Mouse (Mus musculus): ENCODE results near the gene Exoc4.

Exoc4 gene

DNA sequence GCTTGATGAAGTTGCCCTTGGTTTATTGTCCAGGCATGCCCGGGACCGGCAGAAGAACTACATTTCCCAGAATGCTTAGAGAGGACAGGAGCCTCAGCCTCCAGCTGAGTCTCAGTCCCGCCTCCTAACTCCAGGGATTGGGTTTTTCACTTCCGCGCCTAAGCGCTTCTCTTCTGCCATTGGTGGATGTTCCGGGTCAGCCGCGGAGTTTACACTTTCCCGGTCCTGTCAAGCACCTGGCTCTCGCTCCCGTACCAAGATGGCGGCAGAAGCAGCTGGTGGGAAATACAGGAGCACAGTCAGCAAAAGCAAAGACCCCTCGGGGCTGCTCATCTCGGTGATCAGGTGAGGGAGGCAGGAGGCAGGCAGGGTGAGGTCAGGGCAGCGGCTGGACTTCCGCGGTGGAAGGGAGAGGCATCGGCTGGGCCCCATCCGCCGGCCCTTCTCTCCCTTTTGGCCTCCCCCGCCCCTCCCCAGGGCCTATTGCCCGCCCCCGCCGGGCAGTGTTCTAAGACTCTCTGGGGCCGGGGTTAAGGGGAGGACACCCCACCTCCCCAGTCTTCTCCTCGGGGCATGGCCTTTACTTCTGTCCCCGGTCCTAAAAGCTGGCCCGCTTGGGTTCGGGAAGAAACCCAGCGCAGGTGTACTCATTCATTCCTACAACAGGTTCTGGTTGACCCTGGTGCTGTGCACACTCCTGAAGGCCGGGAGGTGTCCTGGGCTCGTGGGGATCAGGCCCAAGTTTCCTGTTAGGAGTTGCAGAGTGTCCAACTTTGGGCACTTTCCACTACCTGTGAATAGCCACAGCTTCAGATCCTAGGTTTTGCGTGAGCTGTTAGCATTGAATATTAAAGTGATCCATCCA, at the start of gene Exoc4:
Exoc4 (plus strand) TSS at position 192 of the 865 bp plus-strand sequence.
- DNase-seq (ENCODE audit: low spot score in 2 of 2) = peak; percentile 93 to 98

DNA sequence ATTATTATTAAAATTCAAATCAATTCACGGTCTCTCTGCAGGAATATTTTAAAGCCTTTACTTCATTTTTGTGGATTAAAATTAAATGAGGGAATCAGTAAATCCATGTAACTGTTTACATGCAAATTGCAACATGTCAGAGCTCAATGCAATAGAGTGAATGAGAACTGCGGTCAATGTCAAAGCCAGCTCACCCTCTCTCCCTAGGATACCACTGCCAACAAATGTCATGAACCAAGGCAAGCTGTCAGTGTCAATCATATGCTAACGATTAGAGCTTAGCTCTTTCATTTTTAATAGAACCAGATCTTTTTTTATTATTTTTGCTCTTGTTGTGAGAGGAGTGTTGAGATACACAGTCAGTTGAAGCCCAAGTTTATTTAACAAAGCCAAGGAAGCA, 30.1 kb upstream of the Exoc4 start:
- DNase-seq (ENCODE audit: low spot score in 2 of 2) = no peak

DNA sequence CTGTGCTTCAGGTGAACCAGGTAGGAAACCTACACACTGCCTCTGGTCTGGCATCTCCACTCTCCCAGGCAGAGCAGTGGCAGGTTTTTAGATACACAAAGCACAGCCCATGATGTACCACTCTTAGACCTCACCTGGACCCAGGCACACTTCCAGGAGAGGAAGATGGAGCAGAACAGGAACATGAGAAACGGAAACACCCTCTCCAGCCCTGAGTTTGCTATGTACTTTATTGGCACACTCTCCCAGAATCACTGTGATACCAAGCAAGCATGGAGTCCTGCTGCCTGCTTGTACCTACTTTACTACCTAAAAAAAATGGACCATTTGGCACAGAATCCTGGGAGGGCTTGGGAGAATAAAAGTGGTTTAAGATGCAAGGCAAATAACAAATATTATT, 22.2 kb upstream of the Exoc4 start:
- no peak for DNase-seq (ENCODE audit: low spot score in 2 of 2)

DNA sequence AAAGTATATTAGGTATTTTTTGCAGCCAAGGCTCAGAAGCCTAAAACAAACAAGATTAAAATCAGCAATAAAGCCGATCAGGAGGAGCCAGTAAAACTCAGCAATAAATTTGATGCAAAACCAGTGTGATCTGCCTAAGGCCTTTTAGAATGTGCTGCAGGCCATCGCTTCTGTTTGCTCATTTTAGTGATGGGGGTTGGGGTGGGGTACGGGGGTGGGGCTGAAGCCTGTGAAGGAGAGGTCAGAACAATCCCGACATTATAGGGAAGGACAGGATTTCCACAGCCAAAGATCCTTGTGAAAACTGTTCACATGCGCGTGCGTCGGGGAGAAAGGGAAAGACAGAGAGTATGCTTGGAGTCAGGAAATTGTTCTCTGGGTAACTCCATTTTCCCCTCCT, 21.5 kb upstream of the Exoc4 start:
- no peak for DNase-seq (ENCODE audit: low spot score in 2 of 2)

DNA sequence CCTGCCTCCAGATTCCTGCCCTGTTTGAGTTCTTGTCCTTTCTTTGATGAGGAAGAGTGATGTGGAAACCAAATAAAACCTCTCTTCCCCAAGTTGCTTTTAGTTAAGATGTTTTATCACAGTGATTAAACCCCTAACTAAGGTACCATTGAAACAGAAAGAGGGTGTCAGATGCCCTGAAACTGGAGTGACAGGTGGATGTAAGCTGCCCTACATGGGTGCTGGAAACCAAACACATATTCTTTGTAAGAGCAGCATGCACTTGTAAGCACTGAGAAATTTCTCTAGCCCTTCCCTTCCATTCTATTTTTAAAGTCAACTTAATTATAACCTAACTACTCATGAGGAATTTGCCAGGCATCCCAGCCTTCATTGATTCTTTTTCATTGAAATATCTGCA, 7.6 kb upstream of the Exoc4 start:
- no peak for DNase-seq (ENCODE audit: low spot score in 2 of 2)

DNA sequence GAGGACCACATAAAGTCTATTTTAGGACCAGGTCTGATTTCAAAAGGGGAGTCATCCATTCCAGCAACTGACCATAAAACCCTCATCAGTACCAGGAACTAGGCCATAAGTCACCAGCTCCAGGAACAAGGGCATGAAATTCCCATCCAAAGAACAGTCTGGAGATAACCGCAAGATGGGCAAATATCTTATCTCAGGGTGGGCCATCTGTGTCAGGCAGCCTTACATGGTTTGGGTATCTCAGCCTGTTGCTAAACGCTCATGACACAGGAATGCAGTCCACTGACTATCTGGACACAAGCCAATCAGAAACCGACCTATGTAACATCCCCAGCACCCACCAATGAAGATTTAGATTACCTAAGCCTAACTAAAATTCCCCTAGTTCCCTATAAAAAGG, 4.3 kb upstream of the Exoc4 start:
- DNase-seq (ENCODE audit: low spot score in 2 of 2) = no peak

DNA sequence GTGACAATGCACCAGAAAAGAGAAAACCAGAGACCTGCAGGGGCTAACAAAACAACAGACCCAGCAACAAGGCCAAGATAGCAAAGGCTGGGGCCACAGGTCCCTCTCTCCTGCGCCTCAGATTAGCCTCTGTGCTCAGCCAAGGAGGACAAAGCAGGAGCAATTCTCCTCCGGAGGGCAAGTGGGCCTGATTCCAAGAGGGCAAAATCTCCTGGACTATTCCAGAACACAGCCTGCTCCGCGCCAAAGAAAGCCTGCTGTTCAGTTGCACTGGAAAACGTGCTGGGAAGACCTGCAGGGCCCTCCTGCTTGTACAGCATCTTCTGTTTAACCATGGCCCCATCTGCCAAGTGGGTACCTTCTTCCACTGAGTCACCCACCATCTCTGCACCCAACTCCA, 1.7 kb upstream of the Exoc4 start:
- no peak for DNase-seq (ENCODE audit: low spot score in 2 of 2)

DNA sequence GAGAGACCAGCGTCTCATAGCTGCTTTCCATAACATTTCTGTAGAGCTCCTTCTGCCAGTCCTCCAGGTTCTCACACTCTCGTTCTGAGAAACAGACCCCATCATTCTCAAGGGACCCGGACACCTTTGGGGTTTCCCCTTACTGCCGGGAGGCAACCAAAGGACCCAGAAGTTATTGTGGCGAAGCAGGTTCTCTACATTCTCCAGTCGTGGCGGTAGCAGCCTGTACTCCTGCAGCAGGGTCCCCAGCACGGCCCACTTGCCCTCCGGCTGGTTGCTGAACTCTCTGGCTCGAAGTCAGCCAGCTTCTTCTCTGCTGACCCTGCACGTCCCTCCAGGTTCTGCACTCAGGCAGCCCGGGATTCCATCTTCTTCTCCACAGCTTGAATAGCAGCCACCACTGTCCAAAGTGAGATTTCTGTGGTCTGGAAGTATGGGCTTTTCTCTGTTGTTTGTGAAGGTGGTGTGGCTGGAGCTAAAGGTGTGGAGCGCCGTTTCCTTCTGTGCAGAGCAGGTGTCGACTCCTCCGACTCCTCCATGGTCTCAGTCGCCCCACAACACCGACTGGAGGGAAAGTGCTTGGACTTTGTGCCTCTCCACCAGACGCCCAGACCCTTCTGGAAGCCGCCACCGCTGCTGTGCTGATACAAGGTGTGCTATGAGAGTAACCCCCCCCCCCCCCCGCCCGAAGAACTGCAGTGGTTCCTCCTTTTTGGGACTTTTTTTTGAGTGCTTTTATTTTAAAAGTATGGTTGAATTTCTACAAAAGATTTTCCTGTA, 1.1 kb upstream of the Exoc4 start:
- no peak for DNase-seq (ENCODE audit: low spot score in 2 of 2)

DNA sequence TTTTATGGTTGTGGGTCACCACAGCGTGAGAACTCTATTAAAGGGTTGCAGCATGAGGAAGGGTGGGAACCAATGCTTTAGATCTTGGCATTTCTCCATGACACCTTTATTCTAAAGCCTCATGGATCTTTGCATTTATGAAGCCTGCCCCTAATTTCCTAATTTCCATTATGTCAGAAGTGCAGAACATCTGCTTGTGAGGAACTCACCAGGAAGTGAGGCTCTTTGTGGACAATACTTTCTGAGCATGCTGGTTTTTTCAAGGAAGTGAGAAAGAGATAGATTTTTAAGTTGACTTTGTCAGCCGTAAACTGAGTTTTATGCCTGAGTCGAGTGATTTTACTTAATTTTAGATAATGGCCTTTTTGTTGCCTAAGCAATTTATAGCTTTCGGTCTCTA, 7.8 kb downstream of the Exoc4 start:
- DNase-seq (ENCODE audit: low spot score in 2 of 2) = no peak

DNA sequence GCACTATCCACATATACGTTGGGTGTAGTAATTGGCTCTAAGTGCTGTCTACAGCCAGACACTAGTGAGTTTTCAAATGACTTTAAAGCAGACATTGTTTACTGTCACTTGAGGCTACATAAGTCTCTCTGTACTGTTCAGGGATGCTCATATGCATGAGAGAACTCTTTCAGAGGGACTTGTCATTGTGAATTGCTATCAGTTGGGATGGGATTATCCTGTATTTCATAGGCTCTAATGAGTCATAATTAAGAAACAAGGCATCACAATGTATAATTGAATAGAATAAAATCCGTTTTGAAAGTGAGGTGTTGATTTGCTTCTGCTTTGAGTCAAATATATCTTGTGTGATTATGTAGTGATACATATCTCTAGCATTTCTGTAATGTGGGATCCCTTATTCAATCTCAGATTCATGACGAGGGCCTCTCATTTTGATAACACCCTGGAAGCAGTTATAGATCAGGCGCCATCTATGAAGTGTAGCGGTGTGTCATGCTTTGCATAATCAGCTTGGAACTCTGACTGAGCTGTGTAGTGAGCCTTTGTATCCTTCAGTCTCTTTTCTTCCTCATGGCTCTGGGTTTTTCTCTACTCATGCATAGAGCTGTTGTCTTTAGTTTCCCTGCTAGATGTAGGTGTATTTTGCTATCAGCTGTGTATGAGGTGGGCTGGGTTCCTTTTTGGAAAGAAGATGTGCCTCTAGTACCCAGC, 8.3 kb downstream of the Exoc4 start:
- peak in 1 of 2 experiments; percentile 5 for DNase-seq (ENCODE audit: low spot score in 2 of 2)

DNA sequence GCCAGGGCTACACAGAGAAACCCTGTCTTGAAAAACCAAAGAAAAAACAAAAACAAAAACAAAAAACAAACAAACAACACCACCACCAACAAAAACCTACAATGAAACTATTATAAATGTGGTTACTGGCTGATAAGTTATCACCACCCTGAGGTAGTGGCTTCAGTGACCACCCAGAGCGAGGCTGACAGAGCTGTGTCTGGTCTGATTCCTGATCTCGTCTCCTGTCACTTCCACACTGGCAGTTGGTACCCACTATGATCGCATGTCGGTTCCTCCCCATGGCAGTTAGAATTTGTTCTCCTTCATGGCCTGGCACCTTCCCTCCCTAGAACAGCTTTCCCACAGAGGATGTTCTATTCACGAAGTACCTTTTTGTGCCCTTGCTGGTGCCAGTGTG, 11.0 kb downstream of the Exoc4 start:
- DNase-seq (ENCODE audit: low spot score in 2 of 2) = no peak

DNA sequence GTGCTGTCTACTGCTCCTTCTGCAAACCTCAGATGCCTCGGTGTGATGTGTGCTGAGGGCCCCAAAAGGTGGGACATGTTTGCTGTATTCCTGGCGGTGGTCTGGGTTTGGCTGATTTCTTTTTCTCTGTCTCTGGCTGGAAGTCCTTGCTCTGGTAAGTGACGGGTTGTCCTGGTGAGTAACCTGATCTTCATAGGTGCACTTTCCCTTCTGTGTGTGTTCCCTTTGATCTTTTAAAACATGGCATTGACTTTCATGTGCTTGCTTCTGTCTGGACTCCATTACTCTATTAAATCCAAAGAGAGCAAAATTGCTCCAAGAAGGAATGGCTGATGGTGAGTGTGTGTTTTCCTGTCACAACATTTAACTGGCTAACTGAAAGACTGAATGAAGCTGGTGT, 12.7 kb downstream of the Exoc4 start:
- no peak for DNase-seq (ENCODE audit: low spot score in 2 of 2)

DNA sequence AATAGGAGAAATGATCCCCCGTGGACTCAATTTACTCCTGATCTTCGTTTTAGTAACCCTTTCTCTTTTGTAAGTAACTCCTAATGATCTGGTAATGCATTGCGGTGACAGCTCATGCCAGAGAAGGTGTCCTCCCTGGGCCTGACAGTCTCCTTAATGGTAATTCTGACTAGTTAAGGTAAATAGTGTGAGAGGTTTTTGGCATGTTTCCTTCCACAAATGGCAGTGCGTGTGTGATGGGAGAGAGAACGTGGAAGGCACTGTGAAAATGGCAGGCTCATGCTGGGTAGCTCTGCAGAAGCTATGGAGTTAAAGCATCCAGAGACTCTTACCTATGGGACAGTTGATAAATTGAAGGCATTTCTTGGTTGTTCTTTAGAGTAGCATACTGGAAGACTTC, 15.1 kb downstream of the Exoc4 start:
- DNase-seq (ENCODE audit: low spot score in 2 of 2) = no peak

DNA sequence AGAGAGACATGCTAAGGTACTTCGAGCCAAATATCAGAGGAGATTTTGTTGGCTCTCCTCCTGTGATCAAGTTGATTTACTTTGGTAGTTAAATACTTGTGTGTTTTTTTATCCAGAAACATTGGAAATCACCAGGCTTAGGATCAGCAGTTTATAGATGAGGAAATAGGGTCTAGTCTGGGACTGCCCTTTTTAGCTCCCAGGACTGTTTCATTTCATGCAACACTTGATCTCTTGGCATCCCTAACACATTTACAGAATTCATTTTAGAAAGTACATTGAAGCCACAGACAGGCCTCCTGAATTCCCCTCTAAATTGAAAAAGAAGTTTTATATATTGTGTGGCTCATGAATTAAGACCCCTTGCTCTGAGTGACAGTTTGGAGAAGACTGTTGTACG, 15.5 kb downstream of the Exoc4 start:
- no peak for DNase-seq (ENCODE audit: low spot score in 2 of 2)

DNA sequence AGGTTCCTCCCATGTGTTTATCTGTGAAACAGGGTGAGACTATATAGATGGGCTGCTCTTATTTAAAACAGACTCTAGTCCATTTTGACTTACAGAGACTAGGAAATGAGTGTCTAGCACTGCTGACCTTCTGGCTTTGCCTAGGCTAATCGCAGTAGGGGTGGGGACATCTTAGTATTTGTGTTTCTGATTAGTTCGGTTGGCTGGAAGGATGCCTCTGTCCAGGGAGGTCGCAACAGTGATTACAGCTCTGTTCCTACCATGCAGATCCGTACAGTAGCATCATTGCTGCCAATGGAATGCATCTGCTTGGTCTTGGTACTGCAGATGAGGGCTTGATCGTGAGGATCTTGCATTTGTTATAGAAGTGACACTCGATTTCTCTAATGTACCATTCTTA, 18.7 kb downstream of the Exoc4 start:
- no peak for DNase-seq (ENCODE audit: low spot score in 2 of 2)

DNA sequence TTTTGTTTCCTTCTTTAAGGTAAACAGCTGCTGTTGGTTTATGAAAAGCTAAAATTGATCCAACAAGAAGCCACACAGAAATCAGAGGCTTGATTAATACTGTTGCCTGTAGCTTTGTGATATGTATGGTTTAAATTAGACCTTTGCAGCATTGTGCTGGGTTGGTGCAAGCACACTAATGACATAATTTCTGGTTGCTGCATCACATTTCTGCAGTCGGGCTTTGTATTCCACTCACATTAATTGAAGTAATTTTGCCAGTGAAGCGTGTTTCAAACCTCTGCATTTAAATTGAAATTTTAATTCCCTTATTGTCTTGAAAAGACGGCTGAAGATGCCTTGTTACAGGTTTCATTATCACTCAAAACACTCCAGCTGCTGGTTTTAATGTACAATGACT, 34.6 kb downstream of the Exoc4 start:
- DNase-seq (ENCODE audit: low spot score in 2 of 2) = no peak

DNA sequence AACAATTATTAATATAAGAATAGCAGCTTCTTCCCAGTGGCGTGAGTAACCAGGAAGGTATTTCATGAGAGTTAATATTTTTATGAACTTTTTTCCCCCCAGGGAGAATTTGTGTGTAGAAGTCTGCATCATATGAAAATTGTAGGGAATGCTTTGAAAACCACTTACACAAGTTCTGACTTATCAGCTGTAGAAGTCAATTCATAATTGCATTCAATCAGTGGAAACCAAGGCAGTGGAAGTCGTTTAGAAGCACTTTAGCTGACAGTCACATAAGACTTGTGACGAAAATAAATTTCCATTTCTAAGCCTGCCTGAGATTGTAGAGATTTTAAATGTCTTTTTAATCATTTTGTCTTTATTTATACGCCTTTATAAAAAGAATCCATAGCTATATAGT, 35.1 kb downstream of the Exoc4 start:
- DNase-seq (ENCODE audit: low spot score in 2 of 2) = no peak

DNA sequence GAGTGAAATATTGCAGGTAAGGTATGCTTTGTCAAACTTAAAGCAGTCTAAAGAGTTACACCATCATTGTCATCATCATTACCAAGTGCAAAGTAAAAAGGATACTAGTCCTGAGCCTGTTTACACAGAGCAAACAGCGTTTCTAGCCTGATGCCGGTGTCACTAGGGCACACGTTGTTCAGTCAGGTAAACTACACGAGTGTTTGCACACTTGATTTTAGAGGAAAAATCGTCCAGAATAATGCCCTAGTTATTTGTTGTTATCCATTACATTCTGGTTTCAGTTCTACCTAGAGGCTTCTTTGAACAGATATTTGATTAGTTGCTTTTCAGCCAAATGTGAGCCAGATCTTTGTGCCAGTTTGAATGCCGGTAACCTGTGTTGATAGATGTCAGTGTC, 37.5 kb downstream of the Exoc4 start:
- DNase-seq (ENCODE audit: low spot score in 2 of 2) = no peak

DNA sequence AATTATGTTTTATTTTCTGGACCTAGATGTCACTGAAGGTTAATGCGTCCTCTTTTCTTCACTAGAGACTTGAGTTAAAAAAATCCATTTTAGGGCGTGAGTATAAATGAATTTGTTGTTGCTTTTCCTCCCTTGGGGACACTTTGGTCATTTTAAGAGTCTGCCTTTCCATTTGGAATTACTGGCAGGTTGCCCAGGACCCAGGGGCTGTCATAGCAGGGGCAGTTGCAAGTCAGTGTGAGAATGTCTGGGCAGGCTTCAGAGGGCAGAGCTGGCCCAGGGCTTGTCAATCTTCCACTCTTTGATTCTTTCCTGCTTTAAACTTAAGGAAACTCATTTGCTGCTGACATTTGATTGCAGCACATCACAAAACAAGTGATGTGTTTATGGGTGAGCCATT, 45.7 kb downstream of the Exoc4 start:
- DNase-seq (ENCODE audit: low spot score in 2 of 2) = no peak

DNA sequence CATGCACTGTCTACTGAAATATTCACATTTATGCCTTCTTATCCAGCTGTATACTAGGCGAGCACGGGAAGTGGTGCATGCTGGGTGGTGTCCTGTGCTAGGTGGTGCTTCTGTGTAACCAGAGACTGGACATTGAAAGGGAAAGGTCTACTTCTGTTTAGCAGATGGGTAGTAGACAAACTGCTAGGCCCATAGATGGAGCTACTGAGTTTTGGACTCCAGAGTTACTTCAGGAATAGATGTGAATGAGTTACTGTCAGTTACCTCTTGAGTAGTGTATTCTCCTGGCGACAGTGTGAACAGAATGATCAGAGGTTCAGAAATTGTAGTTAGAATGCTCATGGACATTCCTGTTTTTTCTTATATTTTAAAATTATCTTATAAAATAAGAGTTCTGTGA, 48.7 kb downstream of the Exoc4 start:
- no peak for DNase-seq (ENCODE audit: low spot score in 2 of 2)

DNA sequence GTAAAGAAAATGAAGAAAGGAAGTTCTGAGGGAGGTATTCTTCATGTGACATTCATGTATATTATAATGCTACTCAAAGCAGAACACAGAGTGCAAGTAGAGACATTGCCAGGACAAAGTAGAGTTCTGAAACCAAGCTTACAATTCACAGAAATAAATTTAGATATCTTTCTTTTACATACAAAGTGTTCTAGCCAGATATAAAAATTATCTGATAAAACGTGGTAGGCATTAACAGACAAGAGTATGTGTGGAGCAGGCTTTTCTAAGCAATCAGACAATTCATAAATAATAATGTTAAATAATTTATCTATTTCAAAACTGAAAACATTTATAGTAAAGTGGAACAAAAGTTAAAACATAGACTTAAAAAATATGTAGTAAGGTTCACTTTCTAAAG, 49.9 kb downstream of the Exoc4 start:
- no peak for DNase-seq (ENCODE audit: low spot score in 2 of 2)

DNA sequence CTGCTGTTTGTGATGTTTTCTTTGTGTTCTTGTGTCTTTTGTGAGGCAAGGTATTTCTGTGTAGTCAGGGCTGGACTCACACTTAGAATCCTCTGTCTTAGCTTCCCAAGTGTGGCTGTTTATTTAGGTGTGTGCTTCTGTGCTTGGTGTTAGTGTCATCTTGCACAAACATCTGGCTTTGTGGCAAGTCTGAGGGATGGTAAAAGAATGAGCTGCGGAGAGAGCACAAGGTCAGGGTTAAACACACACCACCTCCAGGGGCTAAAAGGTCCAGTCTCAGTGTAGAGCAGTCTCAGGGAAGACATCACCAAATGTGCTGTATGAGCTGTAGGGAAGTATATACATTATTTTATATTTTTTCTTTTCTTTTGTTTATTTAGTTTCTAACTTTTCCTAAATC, 57.1 kb downstream of the Exoc4 start:
- DNase-seq (ENCODE audit: low spot score in 2 of 2) = no peak

DNA sequence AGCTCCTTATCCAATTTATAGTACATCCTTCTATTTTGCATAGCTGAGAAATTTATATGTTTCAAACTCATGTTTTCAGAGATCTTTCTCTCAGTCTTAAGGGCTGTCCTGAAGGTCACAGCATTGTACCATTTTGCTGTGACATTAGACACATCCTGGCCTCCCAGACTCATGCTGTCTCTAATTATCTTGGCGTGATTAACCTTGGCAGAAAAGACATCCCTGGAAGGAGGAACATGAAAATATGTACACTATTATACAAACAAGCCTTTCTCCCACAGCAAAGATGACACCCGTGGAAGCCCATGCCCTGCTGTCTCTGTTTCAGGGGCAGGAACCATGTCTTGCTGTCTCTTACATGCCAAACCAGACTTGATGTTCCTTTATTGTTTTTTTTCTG, 59.8 kb downstream of the Exoc4 start:
- no peak for DNase-seq (ENCODE audit: low spot score in 2 of 2)

Data from frontal cortex, postnatal 36 days (tissue).